Comparison of ENCODE assay signal across 24 mouse cellular contexts in genomic region chr5:92438540-92438939, GRCm38 (mm10).
"Had no signal": no experiment of that assay in that cellular context is flagged by ENCODE, and none has a peak within 500 bp of the region (broad histone marks: within the 10 kb centered on the region; RNA-seq: fewer than 3 reads in every experiment).

No protein-coding gene starts in this region.

- H3K27me3 ChIP-seq: heart, embryonic 12.5 days; hindbrain, embryonic 12.5 days; intestine, embryonic 15.5 days; limb, embryonic 12.5 days had no signal

- H3K27ac ChIP-seq: gastrocnemius, adult 2 months; heart, embryonic 10.5 days; hindbrain, embryonic 10.5 days; hindbrain, embryonic 12.5 days; hindbrain, embryonic 14.5 days; intestine, embryonic 15.5 days; layer of hippocampus, adult 2 months; left cerebral cortex, adult 2 months; limb, embryonic 10.5 days; limb, embryonic 12.5 days had no signal

- H3K4me2 ChIP-seq: heart, embryonic 12.5 days; hindbrain, embryonic 12.5 days; hindbrain, embryonic 14.5 days; intestine, embryonic 15.5 days; limb, embryonic 12.5 days had no signal

- DNase-seq: gastrocnemius, adult 2 months; gastrocnemius, postnatal 10 days; gastrocnemius, postnatal 25 days; heart, adult 18-20 months; heart, postnatal 10 days; heart, postnatal 4 days; kidney, adult 18-20 months; kidney, adult 8-10 months; kidney, postnatal 10 days; kidney, postnatal 25 days; kidney, postnatal 4 days had no signal

- H3K9me3 ChIP-seq: heart, embryonic 10.5 days; heart, embryonic 12.5 days; hindbrain, embryonic 10.5 days; hindbrain, embryonic 12.5 days; intestine, embryonic 15.5 days; limb, embryonic 10.5 days; limb, embryonic 12.5 days had no signal

- ATAC-seq: hindbrain, embryonic 16.5 days; inflammation-experienced regulatory T-cells, adult 6 months; intestine, embryonic 15.5 days; intestine, postnatal 0 days had no signal

- H3K36me3 ChIP-seq: heart, embryonic 10.5 days; heart, embryonic 12.5 days; hindbrain, embryonic 12.5 days; intestine, embryonic 15.5 days had no signal

- H3K9ac ChIP-seq: heart, embryonic 12.5 days; hindbrain, embryonic 12.5 days; hindbrain, embryonic 14.5 days; intestine, embryonic 15.5 days; limb, embryonic 12.5 days had no signal

- H3K4me3 ChIP-seq: gastrocnemius, adult 2 months; heart, embryonic 10.5 days; heart, embryonic 12.5 days; hindbrain, embryonic 10.5 days; hindbrain, embryonic 12.5 days; intestine, embryonic 15.5 days; layer of hippocampus, adult 2 months; left cerebral cortex, adult 2 months; limb, embryonic 10.5 days; limb, embryonic 12.5 days had no signal
